Mouse (Mus musculus) adrenal gland, postnatal 36 days (tissue): Measurements from ENCODE around the gene Idnk. TPM values are rescaled to one million over a fixed set of nuclear protein-coding genes. Genes with fewer than 3 reads are reported as not detected.

Source experiments
- DNase-seq, 2 experiments: peaks; one replicate each; pipeline ENCODE4 v3.0.0; 2021; ENCODE audit warnings: mixed read lengths in 1 of 2
- long read RNA-seq, 2 experiments: library from polyadenylated mRNA; stranded (forward); transcript quantifications; one replicate each; pipeline ENCODE4 v2.0.0; 2021; ENCODE audit warnings: borderline sequencing depth in 2 of 2
- total RNA-seq, 2 experiments: library from RNA; stranded (reverse); gene quantifications; 2 replicates each; pipeline ENCODE4 v1.2.3; 2021

The Idnk gene
- total RNA-seq: 10 to 100 TPM; 57.2 to 62.8 TPM
- long read RNA-seq, experiment 1, transcript Idnk-201 (5 exons, 764 nt): minor isoform, 10 of 58 reads
- long read RNA-seq, experiment 1, transcript Idnk-202 (4 exons, 1,462 nt): major isoform, 40 of 58 reads
- long read RNA-seq, experiment 1, partial matches to known transcripts: 0 of 58 reads
- long read RNA-seq, experiment 1, other reads (novel, unspliced or antisense): 5 of 58 reads
- long read RNA-seq, experiment 2, transcript Idnk-202 (4 exons, 1,462 nt): major isoform, 18 of 32 reads
- long read RNA-seq, experiment 2, transcript Idnk-201 (5 exons, 764 nt): minor isoform, 6 of 32 reads
- long read RNA-seq, experiment 2, partial matches to known transcripts: 1 of 32 reads
- long read RNA-seq, experiment 2, other reads (novel, unspliced or antisense): 6 of 32 reads

GRCm38 (mm10) chr13:58157447-58158098 lies at the start of gene Idnk:
Gene Idnk (plus strand): TSS chr13:58157649.
- peak; percentile 97 to 98 for DNase-seq

DNA sequence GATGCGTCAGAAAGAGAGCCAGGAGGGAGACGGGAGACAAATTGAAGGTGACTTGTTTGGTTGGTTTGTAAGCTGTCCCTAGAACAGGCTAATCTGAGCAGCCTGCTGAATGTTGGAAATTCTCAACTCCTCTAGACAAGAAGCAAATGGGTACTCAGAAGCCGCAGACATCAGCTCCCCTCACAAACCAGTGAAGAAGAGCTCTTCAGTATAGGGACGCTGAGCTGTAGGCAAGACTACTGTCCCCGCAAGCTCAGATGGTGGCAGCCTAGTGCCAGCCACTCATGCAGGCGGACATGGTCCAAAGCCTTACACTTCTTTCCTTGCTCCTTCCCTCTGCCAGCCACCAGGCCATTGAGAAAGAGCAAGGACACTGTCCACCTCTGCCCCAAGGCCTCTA lies 46.1 kb upstream of the Idnk start:
- no peak for DNase-seq

DNA sequence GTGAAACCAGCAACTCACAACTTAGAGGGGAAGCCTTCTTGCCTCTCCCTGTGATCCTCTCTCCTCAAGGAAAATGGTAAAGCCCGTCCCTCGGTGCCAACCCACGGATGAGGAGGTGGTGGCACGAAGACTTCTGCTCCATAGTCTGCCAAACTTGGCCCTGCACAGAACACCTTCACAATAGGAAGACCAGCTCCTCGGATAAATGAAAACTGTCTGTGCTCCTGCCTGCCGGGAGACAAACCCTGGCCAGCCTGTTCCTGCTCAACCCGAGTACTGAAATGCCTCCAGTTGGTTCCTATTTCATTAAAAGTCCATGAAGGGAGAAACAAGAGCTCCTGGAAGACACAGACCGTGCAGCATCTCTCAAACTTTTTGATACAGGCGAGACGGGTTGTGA lies 45.3 kb upstream of the Idnk start:
- DNase-seq: no peak

DNA sequence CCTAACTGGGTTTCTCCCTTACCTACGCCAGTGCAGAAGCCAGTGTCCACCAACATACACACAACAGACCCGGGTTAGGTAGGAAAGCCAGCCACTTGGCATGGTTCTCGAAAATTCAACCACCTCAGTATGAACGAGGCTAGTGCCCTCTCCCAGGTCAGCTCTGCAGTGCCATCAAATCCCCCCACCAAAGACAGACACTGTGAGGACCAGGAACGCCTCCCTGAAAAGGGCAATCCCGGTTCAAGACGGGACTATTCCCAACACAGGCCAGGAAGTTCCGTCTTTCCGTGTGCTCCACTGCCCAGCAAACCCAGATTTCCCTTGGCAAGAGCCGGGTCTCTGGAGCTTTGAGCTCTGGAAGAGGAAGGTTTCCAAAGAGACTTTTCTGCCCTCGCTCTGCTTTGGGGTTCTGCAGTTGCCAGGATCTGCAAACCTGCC lies 44.8 kb upstream of the Idnk start:
- peak; percentile 24 to 44 for DNase-seq

- peak; percentile 70 to 85 for DNase-seq
Observed at GRCm38 (mm10) chr13:58113061-58113900, 44.2 kb upstream of the Idnk start, which contains the start of gene Klhl3. Gene Klhl3 (minus strand): TSS chr13:58113592.

DNA sequence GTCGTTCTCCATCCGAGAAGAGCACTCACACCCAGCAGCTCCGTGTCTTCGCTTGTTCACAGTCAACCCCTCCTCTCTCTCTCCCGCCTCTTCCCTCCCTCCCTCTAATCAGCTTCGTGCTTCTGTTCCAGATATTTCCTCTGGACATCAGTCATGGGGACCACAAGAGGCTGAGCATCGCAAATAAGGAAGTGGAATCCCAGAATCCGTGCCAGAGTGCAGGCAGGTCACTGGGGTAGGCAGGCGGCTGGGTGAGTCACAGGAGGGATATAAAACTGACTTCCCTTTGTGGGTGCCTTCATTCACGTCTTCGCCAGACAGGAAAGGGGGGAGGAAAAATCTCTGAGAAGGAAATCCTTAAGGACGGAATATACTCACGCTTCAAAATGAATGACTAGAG lies 42.2 kb upstream of the Idnk start:
- DNase-seq: peak; percentile 22 to 59

DNA sequence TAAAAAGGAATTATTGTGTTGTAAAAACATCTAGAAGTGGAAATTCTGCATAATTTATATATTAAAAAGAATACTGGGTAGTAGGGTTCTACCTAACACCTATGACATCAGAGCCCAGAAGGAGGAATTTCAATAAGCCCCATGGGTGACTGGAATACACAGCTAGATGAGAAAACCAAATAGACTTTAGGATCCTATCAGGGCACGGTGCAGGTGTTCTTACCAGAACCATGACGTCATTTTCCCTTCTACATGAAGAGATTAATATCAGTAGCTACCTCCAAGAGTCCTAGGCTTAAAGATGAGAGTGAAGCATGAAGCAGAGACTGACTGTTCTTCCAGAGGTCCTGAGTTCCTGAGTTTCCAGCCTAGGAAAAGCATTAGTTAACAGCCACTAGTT lies 40.6 kb upstream of the Idnk start:
- no peak for DNase-seq

- DNase-seq: peak; percentile 79 to 90
Observed at GRCm38 (mm10) chr13:58117318-58118017, 40.0 kb upstream of the Idnk start.

- no peak for DNase-seq
Observed at GRCm38 (mm10) chr13:58122786-58123297, 34.6 kb upstream of the Idnk start.

DNA sequence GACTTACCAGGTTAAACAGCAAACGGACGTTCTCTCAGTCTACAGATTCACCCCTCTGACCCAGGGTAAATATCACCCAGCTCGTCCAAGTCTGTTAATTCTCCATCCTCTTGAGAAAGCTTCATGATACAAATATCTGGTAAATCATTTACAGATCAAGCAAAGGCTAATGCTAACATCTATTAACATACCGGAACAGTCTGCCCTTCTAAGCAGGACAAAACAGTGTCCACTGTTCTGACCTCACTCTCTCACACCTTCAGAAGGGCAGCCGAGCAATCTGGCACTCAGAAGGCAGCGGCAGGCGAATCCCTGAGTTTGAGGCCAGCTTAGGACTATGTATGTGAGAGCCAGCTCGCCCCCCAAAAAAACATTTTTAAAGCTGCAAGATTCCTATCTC lies 34.1 kb upstream of the Idnk start:
- no peak for DNase-seq

GRCm38 (mm10) chr13:58124278-58124677 lies 33.2 kb upstream of the Idnk start:
- DNase-seq: no peak

DNA sequence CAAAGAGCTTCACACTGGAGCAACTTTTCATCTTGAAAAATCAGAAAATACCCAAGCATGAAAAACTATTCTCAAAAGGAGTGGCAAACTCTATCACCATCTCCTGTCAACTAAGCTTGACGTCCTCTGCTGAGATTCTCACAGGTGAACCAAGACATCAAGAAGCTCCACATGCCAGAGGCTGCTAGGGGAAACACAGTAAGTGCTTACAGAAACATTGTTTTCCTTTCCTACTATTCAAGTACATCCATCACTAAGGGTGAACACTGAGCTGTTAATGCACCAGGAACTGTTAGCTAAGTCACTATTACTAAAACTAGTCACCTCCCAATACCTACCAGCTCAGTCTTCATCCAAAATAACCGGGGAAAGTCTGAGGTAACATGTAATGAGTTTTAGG lies 32.5 kb upstream of the Idnk start:
- DNase-seq: no peak

DNA sequence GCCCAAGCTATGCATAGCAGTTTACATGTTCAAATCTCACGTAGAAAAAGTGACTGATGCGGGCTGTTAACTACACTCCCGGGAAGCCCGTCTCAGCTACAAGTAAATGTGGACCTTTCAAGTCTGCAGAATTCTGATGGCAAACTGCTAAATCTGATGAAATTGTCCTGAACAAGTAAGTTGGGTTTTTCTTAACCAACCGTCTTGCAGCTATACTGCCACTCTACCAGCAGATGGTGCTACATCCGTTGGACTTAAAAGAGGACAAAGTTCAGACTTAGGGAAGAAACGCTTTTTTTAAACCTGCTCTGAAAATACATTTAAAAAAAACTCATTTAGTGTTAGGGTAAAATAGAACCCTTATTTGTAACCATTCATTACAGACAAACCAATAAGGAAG lies 31.3 kb upstream of the Idnk start:
- peak in 1 of 2 experiments; percentile 52 for DNase-seq

GRCm38 (mm10) chr13:58126862-58127765 lies 30.3 kb upstream of the Idnk start:
- peak in 1 of 2 experiments; percentile 49 for DNase-seq

DNA sequence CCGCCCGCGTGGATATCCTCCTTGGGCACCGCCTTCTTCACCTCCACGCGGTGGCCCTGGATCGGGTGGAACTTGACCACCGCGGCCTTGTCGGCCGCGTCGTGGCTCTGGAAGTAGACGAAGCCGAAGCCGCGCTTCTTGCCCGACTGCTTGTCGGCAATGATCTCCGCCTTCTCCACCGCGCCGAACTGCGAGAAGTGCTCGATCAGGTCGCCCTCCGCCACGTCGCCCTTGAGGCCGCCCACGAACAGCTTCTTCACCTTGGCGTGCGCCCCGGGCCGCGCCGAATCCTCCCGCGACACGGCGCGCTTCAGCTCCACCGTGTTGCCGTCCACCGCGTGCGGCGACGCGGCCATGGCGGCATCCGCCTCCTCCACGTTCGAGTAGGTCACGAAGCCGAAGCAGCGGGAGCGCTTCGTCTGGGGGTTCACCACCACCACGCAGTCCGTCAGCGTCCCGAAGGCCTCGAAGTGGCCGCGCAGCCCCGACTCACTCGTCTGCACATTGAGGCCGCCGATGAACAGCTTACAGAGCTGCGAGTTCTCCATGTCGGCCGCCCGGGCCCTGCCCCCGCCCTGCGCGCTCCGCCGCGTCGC lies 29.6 kb upstream of the Idnk start:
- peak; percentile 63 to 68 for DNase-seq

DNA sequence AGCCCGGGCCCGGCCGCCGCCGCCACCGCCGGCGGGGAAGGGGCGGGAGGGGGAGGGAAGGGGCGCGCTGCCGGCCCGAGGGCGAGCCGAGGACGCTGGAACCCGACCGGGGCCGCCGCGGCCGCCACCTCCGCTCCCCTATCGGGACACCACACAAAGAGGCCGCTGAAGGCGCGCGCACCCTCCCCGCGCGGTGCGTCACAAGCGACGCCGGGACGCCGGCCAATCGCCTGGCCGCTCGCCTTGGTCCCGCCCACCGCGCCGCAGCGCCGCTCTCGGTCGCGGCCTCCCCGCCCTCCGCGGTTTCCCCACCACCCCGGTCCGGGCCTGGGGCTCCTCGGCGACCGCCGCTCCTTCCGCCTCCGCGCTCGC lies 29.1 kb upstream of the Idnk start, which contains the start of gene Hnrnpa0:
Hnrnpa0 (minus strand) TSS at position 161 of the 372 bp plus-strand sequence.
- peak; percentile 96 to 97 for DNase-seq

DNA sequence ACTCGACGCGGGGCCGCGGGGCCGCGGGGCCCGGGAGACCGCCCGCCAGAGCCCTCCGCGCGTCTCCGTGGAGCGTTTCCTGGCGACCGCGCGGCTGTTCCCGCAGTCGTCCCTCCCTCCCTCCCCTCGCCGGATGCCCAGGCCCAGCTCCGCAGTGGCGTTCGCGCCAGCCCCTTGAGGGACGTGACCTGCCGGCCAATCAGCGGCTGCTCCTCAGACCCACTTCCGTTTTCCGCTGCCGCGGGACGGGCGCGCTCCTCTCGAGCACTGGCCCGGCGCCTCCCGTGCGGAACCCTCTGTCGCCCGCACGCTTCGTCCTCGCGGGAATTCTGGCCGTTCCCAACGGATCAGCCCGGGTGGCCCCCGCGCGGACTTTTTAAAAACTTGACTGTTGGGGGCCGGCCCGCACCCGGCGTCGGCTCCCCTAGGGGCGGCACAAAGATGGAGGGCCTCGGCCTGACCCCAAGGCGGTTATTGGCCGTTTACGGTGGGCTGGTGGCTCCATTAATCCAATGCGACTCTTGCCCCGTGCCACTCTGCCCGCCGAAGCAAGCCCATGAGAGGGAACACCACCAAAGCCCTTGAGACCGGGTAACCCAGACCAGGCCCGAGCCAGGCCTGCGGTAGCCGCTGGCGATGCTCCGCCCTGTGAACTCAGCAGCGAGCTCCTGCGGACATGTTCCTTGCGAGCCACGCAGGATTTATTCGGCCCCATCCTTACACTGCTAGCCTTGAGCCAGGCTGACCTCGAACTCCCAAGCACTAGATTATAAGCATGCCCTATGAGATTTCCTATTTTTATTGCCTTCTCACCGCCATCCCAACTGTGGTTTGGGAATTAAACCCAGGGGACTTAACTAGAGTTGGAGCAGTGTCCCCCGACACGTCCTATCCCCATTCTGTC lies 28.4 kb upstream of the Idnk start:
- peak; percentile 97 to 98 for DNase-seq

DNA sequence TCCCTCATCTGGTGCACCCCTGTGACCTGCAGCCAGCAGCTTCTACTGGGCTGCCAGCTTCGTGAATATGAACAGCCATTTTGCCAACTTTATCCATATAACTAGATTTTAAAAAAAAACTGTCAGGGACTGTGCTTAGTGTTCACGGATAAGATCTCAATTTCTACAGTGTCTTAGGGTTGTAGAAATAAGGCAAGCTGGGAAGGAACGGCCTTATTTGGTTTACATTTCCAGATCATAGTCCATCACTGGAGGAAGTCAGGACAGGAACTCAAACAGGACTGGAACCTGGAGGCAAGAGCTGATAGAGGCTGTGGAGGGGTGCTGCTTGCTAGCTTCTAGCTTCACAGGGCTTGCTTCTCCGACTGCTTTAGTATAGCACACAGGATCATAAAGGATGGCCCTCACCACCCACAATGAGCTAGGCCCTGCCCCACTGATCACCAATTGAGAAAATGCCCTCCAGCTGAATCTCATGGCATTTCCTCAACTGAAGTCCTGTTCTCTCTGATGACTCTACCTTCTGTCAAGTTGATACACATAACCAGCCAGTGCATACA lies 27.7 kb upstream of the Idnk start:
- no peak for DNase-seq

DNA sequence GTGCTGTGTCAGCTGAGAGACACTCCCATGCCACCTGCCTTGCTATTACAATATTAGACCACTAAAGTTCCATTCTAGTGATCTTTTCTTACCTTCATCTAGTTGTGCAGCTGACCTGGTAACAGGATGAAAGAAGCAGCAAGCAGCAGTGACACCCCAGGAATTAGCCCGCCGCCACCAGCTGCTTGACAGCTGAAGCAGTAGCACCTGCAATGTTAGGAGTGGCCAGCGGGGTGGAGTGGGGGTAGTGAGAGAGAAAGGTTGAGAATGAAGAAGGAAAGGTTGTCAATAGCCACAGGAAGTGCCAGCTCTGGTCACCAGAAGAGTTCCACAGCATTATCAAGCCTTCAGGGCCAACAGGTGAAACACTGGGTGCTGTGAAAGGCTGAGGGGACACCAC lies 25.8 kb upstream of the Idnk start:
- no peak for DNase-seq
